Mouse (Mus musculus) fibroblast of lung, adult 2 months (primary cell): ENCODE data around the gene Cachd1.

Source experiments
- DNase-seq: peaks from one replicate; pipeline ENCODE4 v3.0.0-alpha.2; 2011; ENCODE audit warnings: low read depth

Gene Cachd1

GRCm38 (mm10) chr4:100776043-100776870, at the start of gene Cachd1:
TSS of gene Cachd1 (plus strand) at chr4:100776675.
- DNase-seq, result no peak

GRCm38 (mm10) chr4:100728896-100729479, 47.5 kb upstream of the Cachd1 start:
- DNase-seq, result no peak

- DNase-seq, result peak; percentile 18
Measured at GRCm38 (mm10) chr4:100735098-100735935, 41.2 kb upstream of the Cachd1 start.

DNA sequence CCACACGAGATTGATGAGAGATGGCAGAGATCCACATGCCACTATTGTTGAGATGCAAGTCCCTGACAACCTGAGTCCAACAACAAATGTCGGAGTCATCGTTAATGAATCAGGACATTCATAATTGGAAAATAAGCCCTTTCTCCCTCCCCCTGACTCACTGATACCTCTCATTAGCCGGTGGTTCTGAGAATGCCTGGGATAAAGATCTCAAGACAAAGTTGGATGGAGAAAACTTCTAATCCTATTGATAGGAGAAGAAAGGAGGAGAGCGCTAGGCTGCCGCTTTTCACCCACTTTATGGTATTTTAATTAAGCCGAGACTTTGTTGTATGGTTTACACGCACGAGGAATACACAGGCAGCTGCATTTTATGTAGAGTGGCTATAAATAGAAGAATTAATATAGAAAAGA, 40.5 kb upstream of the Cachd1 start:
- no peak for DNase-seq

- no peak for DNase-seq
Measured at GRCm38 (mm10) chr4:100743615-100744014, 32.9 kb upstream of the Cachd1 start.

DNA sequence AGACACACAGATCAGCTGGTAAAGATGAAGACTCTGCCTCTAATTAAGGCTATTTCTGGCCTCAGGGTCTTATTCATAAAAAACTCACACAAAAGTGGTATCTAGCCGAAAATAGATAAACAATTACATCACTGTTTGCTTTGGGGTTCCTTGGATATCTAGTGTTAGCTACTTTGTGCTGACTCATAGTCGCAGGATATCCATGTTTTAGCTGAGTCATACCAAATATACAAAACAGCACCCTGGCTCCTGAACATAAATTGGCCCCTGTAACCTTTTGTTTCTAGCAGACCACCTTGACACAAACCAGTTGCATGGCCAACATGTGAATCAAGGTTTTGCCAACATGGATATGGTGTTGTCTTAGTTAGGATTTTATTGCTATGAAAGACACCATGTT, 24.2 kb upstream of the Cachd1 start:
- no peak for DNase-seq

GRCm38 (mm10) chr4:100755632-100756031, 20.8 kb upstream of the Cachd1 start:
- DNase-seq, result no peak

DNA sequence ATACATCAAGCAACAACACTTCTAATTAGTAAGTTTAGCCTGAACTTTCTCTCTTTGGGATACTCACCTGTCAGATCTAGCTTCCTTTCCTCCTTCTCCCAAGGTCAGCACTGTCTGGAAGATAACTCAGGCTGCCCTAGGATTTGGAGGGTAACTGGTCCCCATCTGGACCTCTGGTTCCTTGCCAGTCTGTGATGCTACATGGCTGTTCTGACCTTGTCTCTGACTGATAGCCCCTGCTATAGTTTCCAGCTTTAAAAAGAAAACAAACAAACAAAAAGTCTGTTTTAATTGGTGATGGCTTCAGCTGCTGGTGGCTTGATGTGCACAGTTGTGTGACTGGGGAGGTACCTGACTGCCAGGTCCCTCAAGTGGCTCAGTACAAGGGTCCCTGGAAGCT, 20.0 kb upstream of the Cachd1 start:
- no peak for DNase-seq

DNA sequence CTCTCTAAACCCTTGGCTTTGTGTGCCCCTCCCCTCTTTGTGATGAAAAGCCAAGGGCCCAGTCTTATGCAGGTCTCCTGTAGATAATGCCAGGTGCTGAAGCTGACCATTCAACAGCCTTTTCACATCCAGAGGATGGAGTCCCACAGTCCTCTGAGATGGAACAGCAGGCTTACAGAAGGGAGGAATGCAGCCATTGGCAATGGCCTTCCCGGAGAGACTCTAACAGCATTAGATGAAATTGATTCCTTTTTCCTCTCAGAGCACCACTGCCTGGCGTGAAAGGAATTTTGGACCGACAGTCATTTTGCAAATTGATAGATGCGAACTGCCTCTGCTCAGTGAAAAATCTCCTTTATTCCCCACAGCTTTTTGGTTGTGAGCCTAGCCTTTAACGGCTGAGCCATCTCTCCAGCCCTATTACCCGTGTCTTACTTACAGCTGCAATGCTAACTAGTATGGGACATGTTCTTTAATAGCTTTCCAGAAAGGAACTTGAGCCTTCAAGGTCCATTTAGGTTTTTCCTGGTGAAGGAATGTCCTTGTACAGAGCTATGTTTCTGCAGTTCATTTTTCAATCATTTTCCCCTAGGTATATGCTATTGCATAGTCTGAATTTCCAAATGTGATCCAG, 18.1 kb upstream of the Cachd1 start:
- DNase-seq, result no peak

DNA sequence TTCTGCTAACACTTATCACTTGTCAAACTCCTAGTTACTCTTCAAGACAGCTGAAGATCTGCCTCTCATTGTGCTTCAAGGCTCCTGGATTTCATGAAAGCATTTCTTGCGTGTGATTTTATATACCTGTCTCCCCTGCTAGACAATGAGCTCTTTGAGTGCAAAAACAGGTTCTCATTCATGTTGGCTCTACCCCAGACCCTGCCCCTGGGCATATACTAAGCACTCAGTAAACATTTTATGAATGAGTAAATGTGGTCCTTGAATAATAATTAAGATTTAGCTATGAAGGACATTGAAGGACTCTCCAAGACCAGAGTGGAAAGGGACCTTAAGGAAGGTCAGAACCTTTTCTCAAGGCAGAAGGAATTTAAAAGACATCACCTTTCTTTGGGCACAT, 16.9 kb upstream of the Cachd1 start:
- DNase-seq, result no peak

- no peak for DNase-seq
Measured at GRCm38 (mm10) chr4:100760416-100760815, 16.1 kb upstream of the Cachd1 start.

GRCm38 (mm10) chr4:100768606-100769005, 7.9 kb upstream of the Cachd1 start:
- DNase-seq, result no peak

GRCm38 (mm10) chr4:100776871-100777375, 448 bp downstream of the Cachd1 start:
- DNase-seq, result no peak

- no peak for DNase-seq
Measured at GRCm38 (mm10) chr4:100777376-100778041, 1.0 kb downstream of the Cachd1 start.

DNA sequence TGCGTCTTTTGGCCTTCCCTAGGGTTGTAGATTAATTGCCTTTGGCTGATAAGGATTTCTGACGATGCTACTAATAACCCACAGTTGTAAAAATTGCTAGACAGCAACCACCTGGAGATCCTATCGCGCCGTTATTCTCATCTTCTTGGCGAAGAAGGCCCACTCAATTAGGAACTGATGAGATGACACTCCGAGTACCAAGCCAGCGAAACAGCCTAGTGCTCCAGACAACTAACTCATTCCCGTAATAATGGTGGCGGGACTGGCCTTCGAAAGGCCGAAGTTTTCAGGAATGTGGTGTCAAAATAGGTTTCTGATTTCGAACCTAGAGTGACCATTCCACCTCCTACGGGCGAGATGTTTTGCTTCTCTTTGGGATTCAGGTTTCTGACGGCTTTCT, 1.6 kb downstream of the Cachd1 start:
- DNase-seq, result no peak

- DNase-seq, result no peak
Measured at GRCm38 (mm10) chr4:100779023-100779422, 2.5 kb downstream of the Cachd1 start.

DNA sequence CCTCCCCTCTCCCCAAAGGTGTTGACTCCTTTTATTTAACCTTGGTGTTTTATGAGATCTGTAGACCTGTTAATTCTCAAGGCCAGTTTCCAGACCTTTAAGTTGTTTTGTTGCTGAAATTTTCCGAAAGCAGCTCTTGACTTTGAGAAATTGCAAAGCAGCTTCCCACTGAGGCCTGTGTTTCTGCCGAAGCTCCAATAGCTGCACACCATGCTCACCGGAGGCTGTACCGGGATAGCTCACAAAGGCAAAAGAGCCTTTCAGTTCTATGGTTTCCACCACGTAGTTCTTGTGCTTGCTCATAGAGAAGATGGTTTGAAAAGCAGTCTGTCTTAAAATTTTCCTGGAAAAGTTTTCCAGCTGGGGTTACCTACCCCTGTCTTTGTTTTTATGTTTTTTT, 3.2 kb downstream of the Cachd1 start:
- no peak for DNase-seq

DNA sequence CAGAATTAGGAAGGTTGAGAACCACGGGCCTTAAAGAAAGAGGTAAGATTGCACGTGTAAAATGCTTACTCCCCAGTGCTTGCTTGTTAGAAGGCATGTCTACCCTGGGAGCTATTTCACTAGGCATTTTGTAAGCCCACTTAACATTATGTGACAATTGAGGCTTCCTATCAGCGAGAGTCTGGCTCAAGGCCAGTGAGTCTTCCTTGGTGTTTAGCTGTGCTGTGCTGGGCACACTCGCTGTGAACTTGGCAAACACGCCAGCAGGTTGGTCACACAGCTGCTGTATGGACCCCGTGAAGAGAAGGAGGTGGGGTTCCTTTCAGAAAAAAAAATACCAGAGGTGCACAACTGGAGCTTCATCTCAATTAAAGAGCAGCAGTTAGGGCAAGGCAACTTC, 4.4 kb downstream of the Cachd1 start:
- DNase-seq, result no peak

- peak; percentile 40 for DNase-seq
Measured at GRCm38 (mm10) chr4:100782348-100782747, 5.9 kb downstream of the Cachd1 start.

GRCm38 (mm10) chr4:100782891-100783290, 6.4 kb downstream of the Cachd1 start:
- no peak for DNase-seq

DNA sequence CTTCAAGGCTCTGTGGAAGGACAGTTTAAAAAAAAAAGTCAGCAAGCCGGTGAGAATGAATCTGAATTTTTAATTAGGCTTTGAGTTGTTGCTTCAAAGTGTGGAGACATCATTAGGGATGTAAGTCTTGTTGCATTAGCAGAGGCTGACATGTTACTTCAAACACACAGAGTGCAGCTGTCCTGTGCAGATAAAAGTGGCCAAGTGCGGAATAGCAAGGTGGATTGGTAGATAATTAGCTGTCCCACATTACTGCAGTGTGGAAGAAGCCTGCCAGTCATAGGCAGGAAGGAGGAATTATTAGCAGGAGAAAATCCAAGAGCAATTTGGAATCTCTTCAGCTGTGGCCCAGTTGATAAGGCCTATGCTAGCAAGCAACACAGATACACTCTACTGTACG, 10.7 kb downstream of the Cachd1 start:
- DNase-seq, result no peak

- no peak for DNase-seq
Measured at GRCm38 (mm10) chr4:100790176-100790575, 13.7 kb downstream of the Cachd1 start.
